Mouse (Mus musculus) MEL-GATA-1-ER (cell line): ENCODE data around the gene Catspere2.

Experiments
- DNase-seq: peaks from one replicate; pipeline ENCODE4 v3.0.0-alpha.2; 2012; ENCODE audit warnings: low read depth; ENCODE audit errors: extremely low read depth

The Catspere2 gene

DNA sequence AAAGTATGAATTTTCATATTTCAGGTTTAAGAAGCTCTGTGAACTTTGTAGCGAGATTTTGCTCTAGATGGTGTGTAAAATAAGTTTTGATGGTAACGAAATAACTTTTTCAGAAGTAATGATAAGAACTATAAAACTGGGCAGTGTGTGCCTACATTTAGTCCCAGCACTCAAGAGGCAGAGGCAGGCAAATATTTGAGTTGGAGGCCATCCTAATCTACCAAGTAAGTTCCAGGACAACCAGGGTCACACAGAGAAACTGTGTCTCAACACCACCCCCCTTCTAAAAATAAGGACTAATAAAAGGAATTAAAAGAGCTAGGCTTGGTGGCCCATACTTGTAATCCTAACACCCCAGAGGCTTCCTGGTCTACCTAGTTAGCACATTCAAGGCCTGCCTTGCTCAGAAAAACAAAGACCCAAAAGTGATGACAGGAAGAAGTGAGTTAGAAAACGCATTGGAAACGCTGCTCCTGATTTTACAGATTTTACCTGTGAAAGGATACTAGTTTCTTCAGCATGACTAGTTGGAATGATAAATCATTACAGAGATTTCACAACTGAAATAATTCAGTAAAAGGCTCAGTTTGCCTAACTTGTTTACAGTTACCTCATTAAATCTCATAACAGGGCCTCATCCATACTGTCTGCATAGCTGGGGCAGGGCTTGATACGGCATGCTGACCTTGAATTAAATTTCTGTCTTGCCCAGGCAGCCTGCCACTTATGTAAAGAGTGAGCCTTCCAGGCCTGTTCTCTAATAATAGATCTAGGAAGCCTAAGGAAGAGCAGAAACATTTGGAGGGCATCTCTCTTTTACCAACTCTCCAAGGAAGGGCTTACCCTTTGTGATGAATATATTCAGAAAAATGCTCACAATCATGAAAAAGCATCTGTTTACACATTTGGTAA lies 236.2 kb downstream of the Catspere2 start:
- no peak for DNase-seq
